In genomic region chr10:105652475-105652874, GRCm38 (mm10) we compare ENCODE assay signal across 23 mouse cellular contexts.
DNase-seq lines count a peak whose midpoint lies in the region; ATAC-seq and TF ChIP-seq lines count a peak whose summit lies in the region.
"Had no signal": no experiment of that assay in that cellular context is flagged by ENCODE, and none has a peak within 500 bp of the region (broad histone marks: within the 10 kb centered on the region; RNA-seq: fewer than 3 reads in every experiment).

No protein-coding gene starts in this region.

- no peak for TF ChIP-seq CTCF in cerebellum, adult 2 months (IDR thresholded peaks at IDR 0.05; ENCODE audit: borderline replicate concordance, insufficient read depth, low read depth, low read length)

- no peak for DNase-seq in cerebellum, postnatal 4 days (ENCODE audit: low spot score in 2 of 2)
- DNase-seq in cerebellum, adult 2 months, result peak; percentile 20 to 82
- peak; percentile 60 to 72 for DNase-seq in cerebellum, postnatal 10 days
- no peak for DNase-seq in thymus, postnatal 4 days
- no peak for DNase-seq in lung, adult 18-20 months
- DNase-seq in kidney, adult 9 months, result no peak
- DNase-seq: adrenal gland, adult 8-10 months; adrenal gland, postnatal 36 days; B cell, adult 2 months; gastrocnemius, postnatal 14 days; heart, adult 11 months; heart, postnatal 10 days; heart, postnatal 4 days; kidney, adult 11 months had no signal

- no peak overlapping the region for H3K4me3 ChIP-seq in cerebellum, adult 2 months (replicated peaks; ENCODE audit: insufficient read depth, low read depth, low read length)
- H3K4me3 ChIP-seq: embryonic facial prominence, embryonic 13.5 days; forebrain, embryonic 12.5 days; heart, embryonic 10.5 days; hindbrain, embryonic 12.5 days had no signal

- WGBS in cerebellum, adult 2 months, result 8% methylated on average over 2 of the region's 2 CpGs

- H3K27me3 ChIP-seq in cerebellum, adult 2 months (ENCODE audit: control insufficient read depth, insufficient read depth, low read length), result no peaks in the 10 kb centered on the region
- H3K27me3 ChIP-seq: embryonic facial prominence, embryonic 13.5 days; forebrain, embryonic 12.5 days; hindbrain, embryonic 12.5 days had no signal

- peak; percentile 97 for ATAC-seq in cerebellum, adult (ENCODE audit: insufficient number of reproducible peaks, low FRiP score, low TSS enrichment)
- ATAC-seq: CD4-positive, CD25-positive, alpha-beta regulatory T cell, adult 4 months; forebrain, embryonic 16.5 days; hindbrain, embryonic 16.5 days; inflammation-experienced regulatory T-cells, adult 6 months had no signal

- no peak overlapping the region for H3K27ac ChIP-seq in cerebellum, adult 2 months (ENCODE audit: insufficient read depth, low read length)
- H3K27ac ChIP-seq: embryonic facial prominence, embryonic 13.5 days; forebrain, embryonic 12.5 days; heart, embryonic 10.5 days; hindbrain, embryonic 12.5 days had no signal

- peaks cover 4% of the 10 kb centered on the region; the same call in 1 of the 2 replicates for H3K4me1 ChIP-seq in cerebellum, adult 2 months (ENCODE audit: control insufficient read depth, insufficient read depth, low read length)
- H3K4me1 ChIP-seq: embryonic facial prominence, embryonic 13.5 days; forebrain, embryonic 12.5 days; heart, embryonic 10.5 days; hindbrain, embryonic 12.5 days had no signal

- no peak for TF ChIP-seq POLR2A in cerebellum, adult 2 months (IDR thresholded peaks at IDR 0.05; ENCODE audit: borderline replicate concordance, insufficient read depth, low read length)

Comparison
In these comparisons a context has a peak if more than half of its experiments do, and no peak if none do; other contexts are left out.
1. DNase-seq: peak in cerebellum, adult 2 months (2 of 2) and cerebellum, postnatal 10 days (2 of 2); none in cerebellum, postnatal 4 days (0 of 2), thymus, postnatal 4 days (single experiment), lung, adult 18-20 months (0 of 2) and kidney, adult 9 months (single experiment).